Mouse (Mus musculus): Measurements from ENCODE around the gene Nipbl.

The Nipbl gene

DNA sequence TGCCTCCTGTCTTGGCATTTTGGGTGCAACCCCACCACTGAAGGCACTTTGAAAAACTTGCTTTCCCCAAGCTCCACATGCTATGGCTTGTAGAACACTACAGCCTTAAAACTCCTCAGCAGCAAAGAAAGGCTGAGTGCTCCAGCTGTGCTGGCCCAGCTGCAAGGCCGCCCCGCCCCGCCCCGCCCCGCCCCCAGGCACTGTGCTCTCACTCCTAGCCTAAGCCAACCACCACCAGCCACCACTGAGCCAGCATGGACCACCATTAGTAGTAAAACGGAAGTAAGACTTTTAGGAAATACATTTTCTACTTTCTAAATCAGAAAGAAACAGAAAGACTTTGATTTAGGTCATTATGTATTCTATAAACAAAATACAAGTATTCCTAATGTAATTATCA, 23.4 kb downstream of the Nipbl start:
- DNase-seq (ENCODE audit: low spot score in 2 of 2): no peak

DNA sequence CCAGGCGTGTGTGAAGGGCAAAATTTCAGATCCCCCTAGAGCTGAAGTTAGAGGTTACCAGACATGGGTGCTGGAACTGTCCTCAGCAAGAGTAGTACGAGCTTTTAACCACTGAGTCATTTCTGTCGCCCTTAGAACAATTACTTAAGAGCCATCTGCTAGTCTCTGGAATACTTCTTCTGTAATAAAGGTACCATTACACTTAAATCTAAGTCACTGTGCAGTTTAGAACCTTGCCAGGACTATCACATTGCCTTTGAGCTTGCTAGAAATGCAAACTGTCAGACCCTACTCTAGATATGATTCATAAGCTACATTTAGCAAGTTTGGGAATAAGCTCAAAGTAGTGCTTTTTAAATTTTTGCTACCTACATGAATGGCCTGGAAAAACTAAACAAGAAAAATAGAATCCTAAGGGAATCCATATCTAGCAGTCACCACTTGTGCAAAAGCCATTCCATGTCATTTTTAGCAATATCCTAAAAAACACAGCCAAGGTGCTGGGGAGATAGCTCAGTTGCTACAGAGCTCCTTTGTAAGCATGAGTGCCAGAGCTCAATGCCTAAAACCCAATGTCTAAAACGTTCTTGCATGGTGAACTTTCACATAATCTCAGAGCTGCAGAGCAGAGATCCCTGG, 27.6 kb downstream of the Nipbl start:
- DNase-seq (ENCODE audit: low spot score in 2 of 2): no peak

DNA sequence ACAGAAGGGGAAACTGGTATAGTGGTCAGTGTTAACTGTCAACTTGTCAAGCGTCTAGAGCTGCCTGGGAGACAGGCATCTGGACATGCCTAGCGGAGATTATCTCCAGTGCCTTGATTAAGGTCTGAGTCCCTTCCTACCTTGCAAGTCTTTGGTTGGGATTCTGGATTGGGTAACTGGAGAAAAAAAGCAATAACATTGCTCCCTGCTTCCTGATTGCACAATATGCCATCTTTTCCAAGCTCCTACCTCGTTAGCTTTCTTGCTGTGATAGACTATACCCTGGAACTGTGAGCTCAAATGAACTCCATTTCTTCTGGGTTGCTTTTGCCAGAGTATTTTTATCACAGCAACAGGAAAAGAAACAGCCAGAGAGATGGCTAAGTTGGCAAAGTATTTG, 30.9 kb downstream of the Nipbl start:
- no peak for DNase-seq (ENCODE audit: low spot score in 2 of 2)

DNA sequence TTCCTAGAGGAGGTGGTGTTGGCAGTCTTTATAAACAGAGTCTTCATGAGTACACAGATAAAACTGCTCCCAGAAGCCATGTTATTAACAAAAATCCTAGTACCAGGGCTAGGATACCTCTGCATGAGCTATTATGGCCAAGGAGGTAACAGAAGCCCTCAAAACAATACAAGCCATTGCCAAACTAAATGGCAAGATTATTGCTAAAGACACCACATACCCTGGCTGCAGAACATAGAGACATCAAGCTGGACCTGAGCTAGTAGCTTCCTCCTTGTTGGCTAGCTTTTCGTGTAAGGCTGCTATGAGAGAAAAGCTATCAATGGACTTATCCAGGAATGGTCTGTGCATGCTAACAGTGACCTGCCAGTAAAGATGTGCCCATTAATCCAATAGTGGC, 32.4 kb downstream of the Nipbl start:
- DNase-seq (ENCODE audit: low spot score in 2 of 2): no peak

DNA sequence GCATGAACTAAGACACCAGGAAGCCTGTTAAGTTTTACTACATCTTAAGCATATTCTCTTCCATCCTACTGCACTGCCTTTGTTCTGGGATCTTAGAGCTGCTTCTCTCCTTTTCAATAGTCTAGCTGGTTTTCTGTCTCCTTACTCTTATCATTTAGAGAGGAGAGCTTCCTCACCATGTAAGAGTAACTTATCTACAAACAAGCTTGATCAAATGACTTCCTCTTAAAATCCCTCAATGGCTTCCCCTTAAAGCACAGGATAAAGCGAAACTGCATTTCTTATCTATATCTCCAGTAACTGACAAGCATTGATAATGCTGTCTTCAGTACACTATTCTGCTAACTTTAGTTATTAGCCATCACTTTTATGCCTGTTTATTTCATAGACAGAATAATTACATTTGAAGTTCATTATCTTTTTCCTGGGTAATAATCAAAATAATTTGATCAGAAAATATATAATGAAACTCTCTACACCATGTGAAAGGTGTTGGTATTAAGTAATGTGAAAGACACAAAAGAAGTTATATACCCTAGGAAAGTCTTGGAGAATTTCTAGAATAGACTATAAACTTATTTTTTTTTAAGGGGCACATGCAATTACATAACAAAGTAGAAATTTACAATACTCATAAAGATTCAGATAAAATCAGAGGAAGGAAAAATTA, 33.0 kb downstream of the Nipbl start:
- DNase-seq (ENCODE audit: low spot score in 2 of 2): no peak

DNA sequence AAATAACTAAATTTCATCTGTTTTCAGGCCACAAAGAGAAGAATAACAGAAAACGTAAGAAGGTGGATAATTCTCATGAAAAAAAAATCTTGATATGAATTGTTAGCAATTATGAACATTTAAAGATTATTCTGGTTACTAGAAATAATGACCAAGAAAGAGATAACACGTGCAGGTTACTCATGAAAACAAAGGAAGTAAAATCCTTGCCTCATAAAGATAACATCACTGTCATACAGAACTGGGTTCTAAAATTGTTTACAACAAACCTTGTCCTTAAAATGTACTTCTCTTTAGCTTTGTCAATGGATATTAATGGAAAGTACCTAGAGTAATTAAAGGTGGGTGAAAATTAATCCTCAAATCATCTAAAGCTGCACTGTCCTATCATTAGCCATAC, 37.2 kb downstream of the Nipbl start:
- DNase-seq (ENCODE audit: low spot score in 2 of 2): no peak

DNA sequence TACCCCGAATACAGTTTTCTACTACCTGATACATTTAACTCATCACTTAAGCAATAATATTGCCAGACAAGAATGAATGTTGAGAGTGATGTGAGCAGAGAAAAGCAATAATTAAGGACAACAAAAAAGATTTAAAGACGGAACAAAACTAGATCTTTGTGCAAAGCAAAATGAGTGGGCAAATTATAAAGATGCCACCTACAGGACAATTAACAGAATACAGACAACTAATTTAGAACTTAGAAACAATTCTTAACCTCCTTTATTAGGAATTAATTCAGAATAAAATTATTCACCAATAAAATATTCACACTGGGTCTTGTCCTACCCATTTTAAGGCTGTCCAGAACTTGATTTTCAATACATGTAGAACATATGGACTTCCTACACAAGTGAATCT, 38.0 kb downstream of the Nipbl start:
- no peak for DNase-seq (ENCODE audit: low spot score in 2 of 2)

DNA sequence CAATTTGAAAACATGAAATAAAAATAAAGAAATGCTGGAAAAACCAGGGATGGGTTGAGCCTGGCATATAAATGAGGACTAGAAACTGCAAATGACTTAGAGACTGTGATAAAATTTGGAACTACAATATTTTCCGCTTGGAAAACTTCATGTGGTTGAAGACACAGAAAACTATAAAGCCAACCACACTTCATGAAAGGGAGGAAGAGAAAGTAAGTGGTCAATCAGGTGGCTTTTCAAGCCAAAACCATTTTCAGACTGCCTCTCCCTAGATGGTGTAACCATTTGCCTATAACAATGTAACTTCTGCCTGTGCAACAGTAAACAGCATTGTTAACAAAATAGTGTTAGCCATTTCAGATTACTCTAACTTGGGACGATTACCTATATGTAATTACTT, 41.7 kb downstream of the Nipbl start:
- no peak for DNase-seq (ENCODE audit: low spot score in 2 of 2)

DNA sequence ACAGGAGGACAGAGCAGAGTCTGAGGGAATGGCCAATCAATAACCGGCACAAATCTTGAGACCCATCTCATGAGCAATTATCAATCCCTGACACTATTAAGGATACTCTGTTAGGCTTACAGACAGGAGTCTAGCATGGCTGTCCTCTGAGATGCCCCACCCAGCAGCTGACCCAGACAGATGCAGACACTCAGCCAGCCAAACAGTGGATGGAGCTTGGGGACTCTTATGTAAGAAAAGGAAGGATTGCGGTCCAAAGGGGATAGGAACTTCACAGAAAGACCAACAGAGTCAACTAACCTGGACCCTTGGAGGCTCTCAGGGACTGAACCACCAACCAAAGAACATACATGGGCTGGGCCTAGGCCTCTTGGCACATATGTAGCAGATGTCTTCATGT, 42.7 kb downstream of the Nipbl start:
- no peak for DNase-seq (ENCODE audit: low spot score in 2 of 2)

DNA sequence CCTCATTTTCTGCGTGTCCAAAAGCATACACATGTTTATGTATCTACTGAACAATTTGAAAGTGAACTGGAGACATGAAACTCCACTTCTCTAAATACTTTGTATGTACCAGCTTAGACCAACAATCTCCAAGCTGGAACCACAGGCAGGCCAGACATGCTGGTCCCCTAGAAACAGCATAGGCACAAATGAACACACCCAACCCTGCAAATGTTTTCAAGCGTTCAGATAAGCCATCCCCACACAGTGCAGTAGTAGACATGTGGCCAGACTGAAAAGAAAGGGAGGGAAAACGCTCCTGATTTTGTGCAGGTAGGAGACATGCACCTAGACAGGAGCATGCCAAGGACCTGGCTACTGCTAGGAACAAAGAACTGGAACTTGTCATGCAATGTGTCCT, 52.5 kb downstream of the Nipbl start:
- DNase-seq (ENCODE audit: low spot score in 2 of 2): no peak

DNA sequence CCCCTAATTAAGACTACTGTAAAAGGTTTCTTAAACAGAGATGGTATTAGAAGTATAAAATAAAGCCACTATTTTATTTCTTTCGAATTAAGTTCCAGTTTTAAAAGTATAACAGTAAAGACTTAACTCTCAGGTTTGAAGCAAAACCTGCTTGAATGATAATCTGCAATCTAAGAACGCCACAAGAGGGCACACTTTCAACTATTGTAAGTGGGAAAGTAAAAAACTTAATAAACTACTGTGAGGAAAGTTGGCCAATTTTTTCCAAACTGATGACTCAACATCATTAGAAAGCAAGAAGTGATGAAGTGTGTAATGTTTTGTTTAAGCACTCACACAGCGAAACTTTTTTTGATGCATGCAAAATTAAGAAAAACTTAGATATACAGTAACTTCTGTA, 62.0 kb downstream of the Nipbl start:
- peak in 1 of 2 experiments; percentile 5 for DNase-seq (ENCODE audit: low spot score in 2 of 2)

DNA sequence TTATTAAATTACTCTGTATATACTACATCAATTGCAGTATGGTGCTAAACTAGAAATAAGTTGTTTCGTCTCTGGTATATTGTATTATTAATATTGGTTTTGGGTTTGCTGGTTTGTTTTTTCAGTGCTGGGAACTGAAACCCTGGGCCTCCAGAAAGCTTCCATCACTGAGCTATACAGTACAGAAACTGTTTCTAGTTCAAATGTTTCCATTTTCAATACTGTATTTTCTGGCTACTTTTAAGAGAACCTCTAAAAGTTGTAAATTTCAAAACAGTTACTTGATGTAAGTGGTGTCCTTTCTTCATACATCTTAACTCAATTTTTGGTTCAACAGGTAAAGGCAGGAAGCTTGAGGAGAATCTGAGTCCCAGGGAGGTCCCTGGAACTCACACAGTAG, 68.6 kb downstream of the Nipbl start:
- DNase-seq (ENCODE audit: low spot score in 2 of 2): no peak

DNA sequence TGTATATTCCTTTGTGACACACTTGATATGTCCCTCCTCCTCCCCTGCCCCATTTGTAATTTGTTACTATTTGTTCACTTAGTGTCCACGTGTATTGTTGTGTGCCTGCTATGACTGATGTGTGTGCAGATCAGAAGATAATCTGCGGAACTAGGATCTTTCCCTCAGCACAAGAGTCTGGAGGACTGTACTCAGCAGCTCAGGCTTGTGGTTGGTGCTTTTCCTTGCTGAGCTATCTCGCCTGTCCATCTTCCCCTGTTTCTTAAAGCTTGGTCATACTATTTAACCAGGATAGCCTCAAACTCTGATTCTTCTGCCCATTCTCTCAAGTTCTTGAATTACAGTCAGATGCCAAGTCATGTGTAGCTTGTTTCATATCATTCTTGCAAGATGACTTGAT, 69.5 kb downstream of the Nipbl start:
- DNase-seq (ENCODE audit: low spot score in 2 of 2): no peak

DNA sequence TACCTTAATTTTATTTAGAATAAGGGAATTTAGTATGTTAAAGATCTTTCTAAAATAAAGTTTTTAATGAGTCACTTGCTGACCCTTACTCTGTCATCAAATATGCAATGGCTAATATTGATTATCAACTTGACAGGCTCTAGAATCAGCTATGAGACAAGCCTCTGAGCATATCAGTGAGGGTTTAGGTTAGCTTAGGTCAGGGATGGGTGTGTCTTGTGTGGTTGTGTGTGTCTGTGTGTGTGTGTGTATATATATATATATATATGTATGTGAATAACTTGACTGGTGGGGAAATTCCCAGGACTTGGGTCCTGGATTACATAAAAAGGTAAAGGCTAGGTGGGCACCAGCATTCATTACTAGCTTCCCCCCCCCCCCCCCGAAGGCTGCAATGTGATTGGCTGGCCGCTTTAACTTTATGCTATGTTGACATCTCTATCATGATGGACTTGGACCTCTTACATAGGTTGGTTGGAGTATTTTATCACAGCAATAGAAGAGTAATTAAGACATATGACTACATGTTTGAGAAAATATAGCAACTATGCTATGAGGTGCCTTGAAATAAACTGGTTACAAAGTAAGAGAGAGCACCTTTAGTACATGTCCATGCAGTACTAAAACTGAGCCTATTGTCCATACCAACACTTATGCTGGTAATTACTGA, 97.0 kb downstream of the Nipbl start:
- no peak for DNase-seq (ENCODE audit: low spot score in 2 of 2)

DNA sequence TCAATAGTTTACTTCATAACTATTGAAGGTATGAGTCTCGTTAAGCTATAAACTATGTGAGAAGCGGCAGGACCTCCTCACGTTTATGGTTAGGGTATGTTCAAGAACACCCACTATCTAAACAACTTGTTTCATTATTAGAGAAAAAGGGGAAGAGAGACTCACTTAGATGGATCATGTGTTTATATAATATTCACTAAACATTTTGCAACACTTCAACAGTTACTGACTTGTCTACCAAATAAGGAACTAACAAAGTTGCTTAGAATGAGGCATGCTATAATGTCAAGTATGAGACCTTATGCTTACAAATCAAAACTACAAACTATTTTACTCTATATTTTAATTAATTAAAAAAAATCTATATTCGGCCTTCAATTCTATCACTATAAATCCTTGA, 103.7 kb downstream of the Nipbl start:
- DNase-seq (ENCODE audit: low spot score in 2 of 2): no peak

DNA sequence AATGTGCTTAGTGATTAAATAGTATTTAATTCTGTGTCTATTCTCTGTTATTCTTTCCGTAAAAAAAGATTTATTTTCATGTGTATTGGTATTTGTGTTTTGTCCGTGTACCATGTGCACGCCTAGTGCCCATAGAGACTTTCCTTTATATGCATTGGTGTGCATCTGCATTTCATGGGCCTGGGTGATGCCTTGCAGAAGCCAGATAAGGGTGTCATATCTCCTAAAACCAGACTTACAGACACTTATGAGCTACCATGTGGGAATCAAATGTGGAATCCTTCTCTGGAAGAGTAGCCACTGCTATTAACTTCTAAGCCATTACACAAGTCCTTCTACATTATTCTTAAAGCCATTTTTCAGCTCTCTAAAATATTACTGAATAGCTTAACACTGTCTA, 112.7 kb downstream of the Nipbl start:
- no peak for DNase-seq (ENCODE audit: low spot score in 2 of 2)

DNA sequence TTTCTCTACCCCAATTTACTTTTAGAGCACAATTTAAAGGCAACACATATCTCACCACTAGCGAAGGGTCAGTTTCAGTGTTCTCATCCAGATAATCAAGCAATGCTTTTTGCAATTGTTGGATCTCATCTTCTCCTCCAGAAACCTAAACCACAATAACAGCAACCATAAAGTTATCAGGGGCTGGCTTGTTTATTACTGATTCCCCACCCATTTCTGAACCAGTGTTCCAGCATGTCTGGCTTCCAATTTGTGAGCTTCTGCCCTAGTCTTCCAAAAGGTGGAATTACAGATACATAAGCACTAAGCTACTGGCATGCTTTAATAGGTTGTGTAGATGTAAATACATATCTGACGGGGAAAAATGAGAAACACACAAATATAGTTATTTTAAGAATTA, 118.6 kb downstream of the Nipbl start:
- no peak for DNase-seq (ENCODE audit: low spot score in 2 of 2)

DNA sequence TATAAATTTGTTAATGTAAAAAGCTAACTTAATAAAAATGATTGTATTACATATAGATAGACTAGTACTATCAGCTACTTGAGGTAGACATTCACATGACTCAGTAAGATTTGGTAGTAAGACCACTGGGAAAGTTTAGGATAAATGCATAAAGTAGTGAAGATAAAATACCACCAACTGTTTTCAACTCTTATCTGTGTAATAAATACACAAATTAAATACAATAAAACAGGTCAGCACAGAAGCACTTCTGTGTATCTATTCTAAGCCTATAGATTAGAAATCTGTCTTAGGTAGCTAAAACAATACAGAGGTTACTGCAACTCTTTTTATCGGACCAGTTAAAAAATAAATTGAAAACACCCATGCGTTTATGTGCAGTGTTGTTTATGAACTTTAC, 119.4 kb downstream of the Nipbl start:
- DNase-seq (ENCODE audit: low spot score in 2 of 2): no peak

DNA sequence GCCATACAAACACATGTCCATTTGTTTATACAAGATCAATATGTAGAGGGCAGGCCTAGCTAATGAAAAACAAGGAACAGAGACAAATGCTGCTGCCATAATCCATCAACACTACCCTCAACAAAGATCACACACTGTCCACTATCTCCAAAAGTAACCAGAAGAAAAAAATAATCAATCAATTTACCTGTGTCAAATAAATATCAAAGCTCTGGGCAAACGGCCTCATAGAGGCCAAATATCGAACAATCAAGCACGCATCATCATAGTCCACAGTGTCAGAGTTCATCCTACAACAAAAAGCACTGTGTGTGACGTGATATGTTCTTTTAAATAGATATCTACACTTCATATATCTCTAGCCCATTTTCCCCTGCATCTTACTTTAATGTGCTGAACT, 120.2 kb downstream of the Nipbl start:
- DNase-seq (ENCODE audit: low spot score in 2 of 2): no peak

DNA sequence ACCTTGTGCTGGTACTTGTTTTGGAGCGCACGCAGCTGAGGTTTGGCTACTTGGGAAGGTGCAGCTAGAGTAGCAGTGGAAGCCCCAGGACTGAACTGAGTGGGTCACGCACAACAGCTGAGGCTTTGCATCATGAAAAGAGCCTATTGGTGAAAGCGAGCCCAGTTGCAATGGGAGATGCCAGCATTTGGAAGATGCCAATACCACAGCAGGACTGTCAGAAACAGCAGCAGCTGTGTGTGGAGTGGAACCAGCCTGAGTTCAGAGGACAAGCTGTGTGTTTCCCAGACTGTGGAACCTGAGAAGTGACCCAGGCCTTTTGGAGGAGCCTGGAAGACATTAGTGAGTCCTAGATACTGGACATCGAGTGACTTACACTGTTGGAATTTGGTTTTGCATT, 122.8 kb downstream of the Nipbl start:
- DNase-seq (ENCODE audit: low spot score in 2 of 2): no peak

DNA sequence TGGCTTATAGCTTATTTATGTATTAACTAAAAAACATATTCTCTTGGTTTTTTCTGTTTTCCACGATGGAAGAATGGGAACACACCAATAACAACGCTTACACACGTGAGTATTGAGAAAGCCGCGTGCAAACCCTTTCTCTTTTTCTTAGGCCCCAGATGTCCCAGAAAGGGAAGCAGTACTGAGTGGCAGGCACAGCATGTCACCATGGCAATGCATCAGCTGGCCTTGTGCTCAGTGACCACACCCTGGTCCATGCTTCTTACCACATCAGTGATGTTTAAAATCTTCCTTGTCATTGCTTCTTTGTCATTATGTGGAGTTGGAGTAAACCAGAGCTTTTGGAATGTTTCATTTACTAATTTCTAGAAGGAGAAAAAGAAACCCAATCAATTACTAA, 125.1 kb downstream of the Nipbl start:
- DNase-seq (ENCODE audit: low spot score in 2 of 2): no peak

DNA sequence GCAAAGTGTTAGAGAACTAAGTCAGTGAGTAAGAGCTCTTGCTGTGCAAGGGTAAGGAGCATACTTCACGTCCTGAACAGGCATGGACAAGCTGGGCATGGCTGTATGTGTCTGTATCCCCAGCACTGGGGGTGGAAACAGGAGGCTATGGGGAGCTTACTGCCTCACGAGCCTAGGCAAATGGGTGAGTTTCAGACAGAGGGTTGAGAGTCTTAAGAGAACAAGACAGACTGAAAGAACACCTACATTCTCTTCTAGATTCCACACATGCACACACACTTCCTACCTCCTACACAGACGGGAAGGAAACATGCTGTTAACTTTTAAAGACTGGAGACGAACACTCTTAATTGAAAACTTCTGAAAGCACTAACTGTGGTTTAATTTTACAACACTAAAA, 126.9 kb downstream of the Nipbl start:
- no peak for DNase-seq (ENCODE audit: low spot score in 2 of 2)

DNA sequence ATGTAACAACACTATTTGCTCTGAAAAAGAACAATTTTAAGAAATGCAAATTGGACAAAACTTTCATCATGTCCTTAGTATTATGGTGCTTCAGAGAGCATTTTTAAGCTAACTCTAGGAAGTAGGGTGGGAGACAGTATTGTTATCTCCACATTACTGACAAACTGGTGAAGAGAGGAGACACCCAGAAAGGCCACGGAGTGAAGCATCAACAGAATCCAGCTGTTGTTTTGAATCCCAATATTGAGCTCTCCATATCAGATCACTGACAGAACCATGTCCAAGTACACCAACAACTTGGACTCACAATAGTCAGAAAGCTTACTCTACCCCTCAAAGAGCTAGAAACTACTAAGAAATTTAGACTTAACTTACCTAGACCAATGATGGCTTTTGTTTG, 138.8 kb downstream of the Nipbl start:
- DNase-seq (ENCODE audit: low spot score in 2 of 2): no peak

DNA sequence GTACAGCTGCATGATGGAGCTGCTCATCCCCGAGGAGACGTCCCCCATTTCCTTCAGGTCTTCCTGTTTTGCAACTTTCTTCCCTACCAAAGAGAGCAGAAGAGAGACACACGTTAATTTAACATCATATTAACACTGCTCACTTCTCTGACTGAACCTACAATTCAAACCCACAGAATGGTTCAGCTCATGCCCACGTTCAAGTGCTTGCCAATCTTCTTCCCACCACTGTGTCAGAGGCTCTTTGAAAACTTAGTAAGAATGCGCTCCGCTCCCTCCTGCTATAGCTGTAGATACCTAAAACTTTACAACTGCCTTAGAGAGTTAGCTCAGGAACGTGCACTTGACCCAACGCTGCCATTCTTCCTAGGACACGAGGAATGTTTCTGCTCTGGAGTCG, 141.3 kb downstream of the Nipbl start:
- DNase-seq (ENCODE audit: low spot score in 2 of 2): no peak

Measured in spleen, postnatal 14 days (tissue).